In the genomic region with DNA sequence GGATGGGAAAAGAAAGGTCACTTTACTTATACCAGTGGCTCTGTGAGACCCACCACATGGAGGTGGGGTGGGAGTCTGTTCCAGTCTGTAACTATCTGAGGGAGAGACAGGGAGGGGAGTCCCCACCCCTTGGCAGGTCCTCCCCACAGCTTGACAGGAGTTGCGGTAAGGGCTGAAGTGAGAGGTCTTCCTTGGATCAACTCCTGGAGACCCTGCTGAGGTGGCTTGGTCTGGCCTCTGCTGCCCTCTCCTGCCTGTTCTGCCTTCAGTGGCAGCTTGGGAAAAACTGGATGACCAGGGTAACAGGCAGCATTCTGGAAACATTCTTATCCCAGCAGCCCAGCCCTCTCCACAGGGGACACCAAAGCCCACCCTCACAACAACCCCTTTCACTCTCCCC, we compare ENCODE assay signal across 13 mouse cellular contexts. TPM values are rescaled to one million over a fixed set of nuclear protein-coding genes. Genes with fewer than 3 reads are reported as not detected.
DNase-seq lines count a peak whose midpoint lies in the region; ATAC-seq and TF ChIP-seq lines count a peak whose summit lies in the region.
"Had no signal": no experiment of that assay in that cellular context is flagged by ENCODE, and none has a peak within 500 bp of the region (broad histone marks: within the 10 kb centered on the region; RNA-seq: fewer than 3 reads in every experiment).

No protein-coding gene starts in this region.

- H3K9me3 ChIP-seq in forebrain, embryonic 10.5 days: no peaks in the 10 kb centered on the region
- no peaks in the 10 kb centered on the region for H3K9me3 ChIP-seq in forebrain, embryonic 16.5 days (ENCODE audit: control insufficient read depth, low read length)
- no peaks in the 10 kb centered on the region for H3K9me3 ChIP-seq in intestine, embryonic 14.5 days (ENCODE audit: control insufficient read depth, low read length)

- peak; percentile 36 for DNase-seq in forebrain, embryonic 10.5 days (ENCODE audit: extremely low spot score, low spot score)
- no peak for DNase-seq in layer of hippocampus, adult 2 months (ENCODE audit: low spot score in 2 of 2)
- DNase-seq in layer of hippocampus, adult 9-11 months: no peak
- DNase-seq in 3134 (ENCODE audit: extremely low read depth, insufficient read length, low spot score): peak; percentile 48
- peak; percentile 66 for DNase-seq in intestine, embryonic 14.5 days (ENCODE audit: low spot score)
- DNase-seq in ovary, postnatal 10 days (ENCODE audit: low spot score): no peak
- DNase-seq in adrenal gland, adult 2 months: no peak
- DNase-seq: adrenal gland, adult 8-10 months; cerebellum, adult 18-20 months; left cerebral cortex, postnatal 4 days; thymus, postnatal 25 days had no signal

- WGBS in forebrain, embryonic 10.5 days: 0% methylated on average over 1 of the region's 1 CpGs
- WGBS in forebrain, embryonic 16.5 days: 0% methylated on average over 1 of the region's 1 CpGs
- 0% methylated on average over 1 of the region's 1 CpGs for WGBS in intestine, embryonic 14.5 days

- peak; percentile 37 for TF ChIP-seq CTCF in layer of hippocampus, adult 2 months (conservative IDR thresholded peaks at IDR 0.05)

- no peak overlapping the region for H3K4me2 ChIP-seq in forebrain, embryonic 16.5 days (ENCODE audit: low read length)
- peak overlapping the region; percentile 79 for H3K4me2 ChIP-seq in intestine, embryonic 14.5 days (ENCODE audit: low read length)

- H3K9ac ChIP-seq in forebrain, embryonic 16.5 days (replicated peaks; ENCODE audit: low read depth, low read length): no peak overlapping the region
- H3K9ac ChIP-seq in intestine, embryonic 14.5 days (ENCODE audit: low read length): peak overlapping the region; percentile 97

- no peak overlapping the region for H3K4me3 ChIP-seq in forebrain, embryonic 10.5 days
- no peak overlapping the region for H3K4me3 ChIP-seq in forebrain, embryonic 16.5 days (replicated peaks; ENCODE audit: low read length)
- H3K4me3 ChIP-seq in layer of hippocampus, adult 2 months: no peak overlapping the region
- H3K4me3 ChIP-seq in intestine, embryonic 14.5 days (ENCODE audit: low read depth, low read length): peak overlapping the region; percentile 80

- H3K27me3 ChIP-seq in forebrain, embryonic 10.5 days (ENCODE audit: poor library complexity, severe bottlenecking): peaks cover 87% of the 10 kb centered on the region
- peaks cover 73% of the 10 kb centered on the region for H3K27me3 ChIP-seq in forebrain, embryonic 16.5 days (replicated peaks; ENCODE audit: control insufficient read depth, insufficient read depth, low read length)
- H3K27me3 ChIP-seq in intestine, embryonic 14.5 days (replicated peaks; ENCODE audit: control insufficient read depth, insufficient read depth, low read length): peaks cover 42% of the 10 kb centered on the region

- H3K4me1 ChIP-seq in forebrain, embryonic 10.5 days: peaks cover 32% of the 10 kb centered on the region
- no peaks in the 10 kb centered on the region for H3K4me1 ChIP-seq in forebrain, embryonic 16.5 days (replicated peaks; ENCODE audit: control insufficient read depth, insufficient read depth, low read length)
- peaks cover 13% of the 10 kb centered on the region for H3K4me1 ChIP-seq in intestine, embryonic 14.5 days (replicated peaks; ENCODE audit: control insufficient read depth, insufficient read depth, low read length)

- H3K27ac ChIP-seq in forebrain, embryonic 10.5 days: no peak overlapping the region
- no peak overlapping the region for H3K27ac ChIP-seq in forebrain, embryonic 16.5 days (ENCODE audit: low read length)
- no peak overlapping the region for H3K27ac ChIP-seq in layer of hippocampus, adult 2 months
- H3K27ac ChIP-seq in intestine, embryonic 14.5 days (ENCODE audit: low read depth): peak overlapping the region; percentile 98; the same call in 1 of the 2 replicates

- no peak for ATAC-seq in forebrain, embryonic 16.5 days
- ATAC-seq in intestine, embryonic 14.5 days (replicated peaks; ENCODE audit: low FRiP score, low TSS enrichment, low read depth): no peak

- no peaks in the 10 kb centered on the region for H3K36me3 ChIP-seq in forebrain, embryonic 10.5 days (replicated peaks)
- H3K36me3 ChIP-seq in forebrain, embryonic 16.5 days (ENCODE audit: control insufficient read depth, insufficient read depth): no peaks in the 10 kb centered on the region
- H3K36me3 ChIP-seq in intestine, embryonic 14.5 days (ENCODE audit: control insufficient read depth, insufficient read depth, low read length): peaks cover 31% of the 10 kb centered on the region

RNA-seq across cellular contexts. Expression of a gene that starts 6.5 kb away (rescaled TPM):
- 2.5 and 2.9 TPM in 2 replicates for polyA plus RNA-seq in forebrain, embryonic 10.5 days (2016; fragmentation: Nextera tagmentation; extraction: Ambion mirVana)
- 0.91 and 1.1 TPM in 2 replicates for polyA plus RNA-seq in forebrain, embryonic 16.5 days (2015; fragmentation: Nextera tagmentation; extraction: Ambion mirVana)
- total RNA-seq in layer of hippocampus, adult 2 months (2021): under 1 TPM; 0.49 to 0.71 TPM
- polyA plus RNA-seq in intestine, embryonic 14.5 days (2014; fragmentation: Nextera tagmentation; extraction: Ambion mirVana): 129 and 149 TPM in 2 replicates
- under 1 TPM; 0.52 to 0.73 TPM for total RNA-seq in adrenal gland, adult 2 months (2021)
- 0.92 and 2.3 TPM in 2 replicates for polyA plus RNA-seq in adrenal gland, adult 2 months (2012; rRNA removed)
- total RNA-seq: neutrophil, adult 5-6 weeks had no signal

RNA-seq across cellular contexts. Expression of a gene that starts 17.5 kb away (rescaled TPM):
- 69.1 and 69.5 TPM in 2 replicates for polyA plus RNA-seq in forebrain, embryonic 10.5 days (2016; fragmentation: Nextera tagmentation; extraction: Ambion mirVana)
- 51.8 and 60.0 TPM in 2 replicates for polyA plus RNA-seq in forebrain, embryonic 16.5 days (2015; fragmentation: Nextera tagmentation; extraction: Ambion mirVana)
- total RNA-seq in layer of hippocampus, adult 2 months (2021): 10 to 100 TPM; 38.8 to 46.1 TPM
- 59.2 and 62.9 TPM in 2 replicates for polyA plus RNA-seq in intestine, embryonic 14.5 days (2014; fragmentation: Nextera tagmentation; extraction: Ambion mirVana)
- total RNA-seq in adrenal gland, adult 2 months (2021): 10 to 100 TPM; 31.8 to 35.6 TPM
- 62.7 and 65.6 TPM in 2 replicates for polyA plus RNA-seq in adrenal gland, adult 2 months (2012; rRNA removed)

RNA-seq across cellular contexts. Expression of a gene that starts 25.3 kb away (rescaled TPM):
- 4.6 and 6.1 TPM in 2 replicates for polyA plus RNA-seq in forebrain, embryonic 10.5 days (2016; fragmentation: Nextera tagmentation; extraction: Ambion mirVana)
- polyA plus RNA-seq in forebrain, embryonic 16.5 days (2015; fragmentation: Nextera tagmentation; extraction: Ambion mirVana): 1.7 and 2.5 TPM in 2 replicates
- total RNA-seq in layer of hippocampus, adult 2 months (2021): 1 to 10 TPM; 1.0 to 1.1 TPM
- polyA plus RNA-seq in intestine, embryonic 14.5 days (2014; fragmentation: Nextera tagmentation; extraction: Ambion mirVana): 0.43 and 0.48 TPM in 2 replicates
- 1 to 10 TPM; 3.3 to 6.3 TPM for total RNA-seq in adrenal gland, adult 2 months (2021)
- 14.4 and 15.2 TPM in 2 replicates for polyA plus RNA-seq in adrenal gland, adult 2 months (2012; rRNA removed)
- total RNA-seq: neutrophil, adult 5-6 weeks had no signal

RNA-seq across cellular contexts. Expression of a gene that starts 37.0 kb away (rescaled TPM):
- 0.76 and 0.79 TPM in 2 replicates for polyA plus RNA-seq in forebrain, embryonic 10.5 days (2016; fragmentation: Nextera tagmentation; extraction: Ambion mirVana)
- polyA plus RNA-seq in forebrain, embryonic 16.5 days (2015; fragmentation: Nextera tagmentation; extraction: Ambion mirVana): 0.15 TPM in 1 of 2 replicates, not detected in the other
- under 1 TPM in 1 of 2 experiments, not detected in 1; 0.13 TPM for total RNA-seq in layer of hippocampus, adult 2 months (2021)
- polyA plus RNA-seq in intestine, embryonic 14.5 days (2014; fragmentation: Nextera tagmentation; extraction: Ambion mirVana): 6.5 and 7.7 TPM in 2 replicates
- total RNA-seq in adrenal gland, adult 2 months (2021): under 1 TPM; 0.09 to 0.38 TPM
- polyA plus RNA-seq in adrenal gland, adult 2 months (2012; rRNA removed): 0.62 and 0.66 TPM in 2 replicates
- total RNA-seq: neutrophil, adult 5-6 weeks had no signal

Comparison
In these comparisons a context has a peak if more than half of its experiments do, and no peak if none do; other contexts are left out.
1. DNase-seq: peak in forebrain, embryonic 10.5 days (single experiment), 3134 (single experiment) and intestine, embryonic 14.5 days (single experiment); none in layer of hippocampus, adult 2 months (0 of 2), layer of hippocampus, adult 9-11 months (single experiment), ovary, postnatal 10 days (single experiment) and adrenal gland, adult 2 months (single experiment).
2. RNA of a gene that starts 6.5 kb away (polyA plus RNA-seq): 129 to 149 TPM in intestine, embryonic 14.5 days; 2.5 to 2.9 TPM in forebrain, embryonic 10.5 days, 0.92 to 2.3 TPM in adrenal gland, adult 2 months and 0.91 to 1.1 TPM in forebrain, embryonic 16.5 days; every median in the first group is over 10 times any median in the second.